Mouse (Mus musculus) R1 (cell line): ENCODE measurements around the gene Tmem178.

ENCODE experiments used
- DNase-seq: peaks from one replicate; pipeline ENCODE4 v3.0.0-alpha.2; 2018; ENCODE audit warnings: low read depth, low spot score

The Tmem178 gene

DNA sequence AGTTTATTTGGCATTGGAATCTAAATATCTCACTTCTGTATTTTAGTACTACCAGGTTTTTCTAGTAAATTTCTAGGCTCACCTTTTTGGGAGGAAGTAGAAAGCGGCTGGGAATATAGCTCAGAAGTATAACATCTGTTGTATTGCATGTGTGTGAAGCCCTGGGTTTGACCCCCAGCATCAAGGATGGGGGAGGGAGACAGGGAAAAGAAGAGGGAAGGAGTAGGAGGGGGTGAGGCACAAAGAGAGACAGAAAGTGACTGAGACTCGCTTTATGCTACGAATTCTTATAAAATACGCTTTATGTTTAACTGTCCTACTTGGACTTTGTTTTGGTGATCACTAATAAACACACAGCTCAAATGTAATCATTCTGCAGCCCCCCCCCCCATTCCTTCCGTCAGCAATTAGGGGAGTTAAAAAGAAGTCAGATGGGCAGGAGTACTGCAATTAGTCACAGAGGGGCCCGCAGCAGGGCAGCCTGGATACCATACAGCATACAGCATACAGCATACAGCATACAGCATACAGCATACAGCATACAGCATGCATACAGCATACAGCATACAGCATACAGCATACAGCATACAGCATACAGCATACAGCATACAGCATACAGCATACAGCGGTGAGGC lies 103.6 kb downstream of the Tmem178 start:
- DNase-seq: no peak
